Mouse (Mus musculus): ENCODE data around the gene Jmjd7. TPM values are rescaled to one million over a fixed set of nuclear protein-coding genes. Genes with fewer than 3 reads are reported as not detected.

Jmjd7 gene
- total and polyA plus RNA-seq, 3 experiments, result 5.9 to 7.6 (median 7.1) TPM

- peak; percentile 56 for DNase-seq
These were observed 15.7 kb upstream of the Jmjd7 start for GRCm38 (mm10) chr2:120011462-120012200.

- peak; percentile 42 for DNase-seq
These were observed 14.4 kb upstream of the Jmjd7 start for GRCm38 (mm10) chr2:120012924-120013323.

- DNase-seq, result no peak
These were observed 13.3 kb upstream of the Jmjd7 start for GRCm38 (mm10) chr2:120013831-120014486.

- DNase-seq, result no peak
These were observed 11.4 kb upstream of the Jmjd7 start for GRCm38 (mm10) chr2:120015882-120016281.

- DNase-seq, result no peak
These were observed 9.7 kb upstream of the Jmjd7 start for GRCm38 (mm10) chr2:120017599-120017998.

GRCm38 (mm10) chr2:120024337-120024736, 2.9 kb upstream of the Jmjd7 start:
- peak; percentile 91 for DNase-seq

- DNase-seq, result no peak
These were observed 658 bp downstream of the Jmjd7 start for GRCm38 (mm10) chr2:120027950-120028331.

- DNase-seq, result no peak
These were observed 3.1 kb downstream of the Jmjd7 start for GRCm38 (mm10) chr2:120030380-120030779.

GRCm38 (mm10) chr2:120032726-120033467, 5.6 kb downstream of the Jmjd7 start, which contains the start of gene Pla2g4b:
TSS of gene Pla2g4b (plus strand) at chr2:120033417.
- DNase-seq, result no peak

- DNase-seq, result no peak
These were observed 6.4 kb downstream of the Jmjd7 start for GRCm38 (mm10) chr2:120033726-120034125.

- DNase-seq, result no peak
These were observed 10.5 kb downstream of the Jmjd7 start for GRCm38 (mm10) chr2:120037744-120038143.

GRCm38 (mm10) chr2:120040991-120041390, 13.7 kb downstream of the Jmjd7 start:
- DNase-seq, result no peak

- DNase-seq, result peak; percentile 30
These were observed 16.9 kb downstream of the Jmjd7 start for GRCm38 (mm10) chr2:120044101-120044603.

- no peak for DNase-seq
These were observed 17.4 kb downstream of the Jmjd7 start for GRCm38 (mm10) chr2:120044676-120045075.

- DNase-seq, result no peak
These were observed 19.4 kb downstream of the Jmjd7 start for GRCm38 (mm10) chr2:120046486-120047310.

GRCm38 (mm10) chr2:120048173-120048572, 20.9 kb downstream of the Jmjd7 start:
- DNase-seq, result no peak

GRCm38 (mm10) chr2:120049632-120050274, 22.5 kb downstream of the Jmjd7 start:
- DNase-seq, result peak; percentile 48

- no peak for DNase-seq
These were observed 24.1 kb downstream of the Jmjd7 start for GRCm38 (mm10) chr2:120051405-120051804.

GRCm38 (mm10) chr2:120054771-120055552, 27.7 kb downstream of the Jmjd7 start:
- peak; percentile 60 for DNase-seq

- no peak for DNase-seq
These were observed 28.6 kb downstream of the Jmjd7 start for GRCm38 (mm10) chr2:120055923-120056322.
